Mouse (Mus musculus) heart, postnatal 0 days (tissue): ENCODE results near the gene Slc25a45.

ENCODE experiments used
- CTCF ChIP-seq: IDR thresholded peaks from 2 replicates; pipeline ENCODE4 v1.5.1; 2016; ENCODE audit warnings: antibody characterized with exemption, control low read depth, low read depth
- EP300 ChIP-seq: IDR thresholded peaks from 2 replicates; pipeline ENCODE4 v1.6.1; 2016; ENCODE audit warnings: antibody characterized with exemption, low read depth

GRCm38 (mm10) chr19:5924713-5925093, 47.1 kb downstream of the Slc25a45 start, which contains the start of gene Cdc42ep2:
- TF ChIP-seq CTCF (no peak), EP300 (no peak)
